Mouse (Mus musculus): ENCODE results near the gene Crip1. TPM values are rescaled to one million over a fixed set of nuclear protein-coding genes. Genes with fewer than 3 reads are reported as not detected.
"Not testable (repeated sequence)": the region's sequence is repeated elsewhere in the genome, so short reads cannot be mapped to it uniquely, and the experiment has no call there.

Gene Crip1
- polyA plus RNA-seq, 1 experiment from 2014 or later, result 485 TPM

GRCm38 (mm10) chr12:113186326-113187010, 40.4 kb downstream of the Crip1 start:
- peaks cover 61% of the 10 kb centered on the region for H3K27me3 ChIP-seq (replicated peaks)
- WGBS, result 44% methylated on average over 12 of the region's 12 CpGs
- peak overlapping the region; percentile 79 for H3K9ac ChIP-seq

DNA sequence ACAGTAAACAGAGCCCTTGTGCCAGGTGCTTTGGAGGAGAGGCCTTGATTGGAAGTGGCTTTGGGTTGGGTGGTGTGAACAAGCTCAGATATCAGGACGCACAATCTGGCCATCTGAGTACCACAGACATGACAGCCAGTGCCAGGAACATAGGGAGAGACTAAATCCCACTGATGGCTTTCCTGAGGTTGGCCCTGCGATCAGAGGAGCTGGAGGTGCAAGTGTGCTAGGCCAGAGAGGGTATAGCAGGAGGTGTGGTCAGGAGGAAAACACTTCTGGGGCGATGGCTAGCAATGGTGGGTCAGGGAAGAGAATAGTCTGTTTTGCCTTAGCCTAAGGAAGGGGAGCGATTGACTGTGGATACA, 40.9 kb downstream of the Crip1 start:
- peaks cover 24% of the 10 kb centered on the region for H3K4me1 ChIP-seq (replicated peaks)
- no peak for ATAC-seq (ENCODE audit: insufficient number of reproducible peaks, low FRiP score)
- peaks cover 61% of the 10 kb centered on the region for H3K27me3 ChIP-seq (replicated peaks)
- peak overlapping the region; percentile 41 for H3K4me3 ChIP-seq
- no peak overlapping the region for H3K27ac ChIP-seq (ENCODE audit: poor library complexity, severe bottlenecking)
- peak overlapping the region; percentile 98 for H3K4me2 ChIP-seq
- no peaks in the 10 kb centered on the region for H3K36me3 ChIP-seq
- WGBS, result 48% methylated on average over 4 of the region's 4 CpGs
- H3K9ac ChIP-seq, result peak overlapping the region; percentile 50; the same call in 1 of the 2 replicates
- H3K9me3 ChIP-seq (replicated peaks), result no peaks in the 10 kb centered on the region

More at GRCm38 (mm10) chr12:113186326-113187010, 40.4 kb downstream of the Crip1 start:
- Histone ChIP-seq H3K4me3 (peak overlapping the region; percentile 63), H3K36me3 (no peaks in the 10 kb centered on the region), H3K9me3 (replicated peaks) (no peaks in the 10 kb centered on the region), H3K4me1 (replicated peaks) (peaks cover 24% of the 10 kb centered on the region), H3K4me2 (peak overlapping the region; percentile 98), H3K27ac (ENCODE audit: poor library complexity, severe bottlenecking) (no peak overlapping the region)
- ATAC-seq (ENCODE audit: insufficient number of reproducible peaks, low FRiP score), result no peak

DNA sequence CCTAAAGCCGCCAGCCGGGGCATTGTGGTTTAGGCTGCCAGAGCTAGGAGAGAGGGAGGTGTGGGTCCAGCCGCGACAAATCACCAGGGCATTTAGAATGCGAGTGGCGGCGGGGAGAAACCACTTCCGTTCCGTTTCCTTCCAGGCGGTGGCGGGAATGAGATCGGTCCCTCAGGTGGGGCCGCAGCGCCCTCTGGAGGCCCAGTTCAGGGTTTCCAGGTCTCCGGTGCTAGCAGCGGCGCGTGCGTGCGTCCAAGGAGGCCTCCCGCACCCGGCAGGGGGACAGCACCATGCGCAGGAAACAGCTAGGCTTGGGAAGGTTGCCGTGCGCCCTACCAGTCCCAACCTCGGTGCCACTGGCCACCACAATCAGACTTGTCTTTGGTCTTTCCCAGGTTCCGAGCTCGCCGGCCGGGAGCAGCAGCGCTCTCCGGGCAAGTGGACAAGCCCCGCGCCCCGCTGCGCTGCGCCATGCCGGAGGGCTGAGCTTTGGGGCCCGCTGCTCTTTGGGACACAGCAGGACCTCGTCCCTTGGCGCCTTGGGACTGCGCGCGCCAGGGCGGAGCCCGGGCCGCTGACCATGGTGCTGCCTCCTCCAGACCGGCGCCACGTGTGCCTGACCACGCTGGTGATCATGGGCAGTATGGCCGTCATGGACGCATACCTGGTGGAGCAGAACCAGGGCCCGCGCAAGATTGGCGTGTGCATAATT, 41.6 kb downstream of the Crip1 start:
- no peak for ATAC-seq (ENCODE audit: insufficient number of reproducible peaks, low FRiP score)
- Histone ChIP-seq H3K9me3 (replicated peaks) (no peaks in the 10 kb centered on the region), H3K4me3 (peak overlapping the region; percentile 41), H3K4me1 (replicated peaks) (peaks cover 24% of the 10 kb centered on the region), H3K27ac (ENCODE audit: poor library complexity, severe bottlenecking) (no peak overlapping the region), H3K27me3 (replicated peaks) (peaks cover 61% of the 10 kb centered on the region), H3K4me2 (peak overlapping the region; percentile 98), H3K36me3 (no peaks in the 10 kb centered on the region), H3K9ac (peak overlapping the region; percentile 50)
- WGBS, result 3% methylated on average over 54 of the region's 56 CpGs

DNA sequence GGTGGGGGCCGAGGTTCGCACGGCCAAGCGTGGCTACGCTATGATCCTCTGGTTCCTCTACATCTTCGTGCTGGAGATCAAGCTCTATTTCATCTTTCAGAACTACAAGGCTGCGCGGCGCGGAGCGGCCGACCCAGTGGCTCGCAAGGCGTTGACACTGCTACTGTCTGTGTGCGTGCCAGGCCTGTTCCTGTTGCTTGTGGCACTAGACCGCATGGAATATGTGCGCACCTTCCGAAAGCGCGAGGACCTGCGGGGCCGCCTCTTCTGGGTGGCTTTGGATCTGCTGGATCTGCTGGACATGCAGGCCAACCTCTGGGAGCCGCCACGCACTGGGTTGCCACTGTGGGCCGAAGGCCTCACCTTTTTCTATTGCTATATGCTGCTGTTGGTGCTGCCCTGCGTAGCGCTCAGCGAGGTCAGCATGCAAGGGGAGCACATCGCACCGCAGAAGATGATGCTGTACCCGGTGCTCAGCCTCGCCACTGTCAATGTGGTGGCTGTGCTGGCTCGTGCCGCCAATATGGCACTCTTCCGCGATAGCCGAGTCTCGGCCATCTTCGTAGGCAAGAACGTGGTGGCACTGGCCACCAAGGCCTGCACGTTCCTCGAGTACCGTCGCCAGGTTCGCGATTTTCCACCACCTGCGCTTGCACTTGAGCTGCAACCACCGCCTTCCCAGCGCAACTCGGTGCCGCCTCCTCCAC, 42.4 kb downstream of the Crip1 start:
- Histone ChIP-seq H3K4me2 (peak overlapping the region; percentile 98), H3K36me3 (no peaks in the 10 kb centered on the region), H3K9me3 (replicated peaks) (no peaks in the 10 kb centered on the region), H3K4me3 (no peak overlapping the region), H3K27me3 (replicated peaks) (peaks cover 59% of the 10 kb centered on the region), H3K9ac (no peak overlapping the region), H3K27ac (ENCODE audit: poor library complexity, severe bottlenecking) (no peak overlapping the region), H3K4me1 (replicated peaks) (peaks cover 24% of the 10 kb centered on the region)
- no peak for ATAC-seq (ENCODE audit: insufficient number of reproducible peaks, low FRiP score)
- WGBS, result 71% methylated on average over 51 of the region's 51 CpGs

DNA sequence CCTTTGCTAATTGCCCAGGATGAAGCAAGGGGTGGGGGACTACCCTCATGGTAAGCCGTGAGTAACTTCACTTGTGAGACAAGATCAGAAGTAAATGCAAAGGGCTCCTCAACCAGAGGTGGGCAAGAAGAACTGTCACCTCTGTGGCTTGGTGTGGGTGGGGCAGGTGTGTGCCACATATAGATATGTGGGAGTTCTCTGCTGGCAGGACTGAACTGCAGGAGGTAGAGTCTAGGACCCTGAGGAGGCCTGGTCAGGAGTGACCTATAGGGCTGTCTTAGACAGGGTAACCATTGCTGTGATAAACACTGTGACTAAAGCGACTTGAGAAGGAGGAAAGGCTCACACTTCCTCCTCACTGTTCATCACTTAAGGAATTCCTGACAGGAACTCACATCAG, 47.3 kb downstream of the Crip1 start:
- no peak for ATAC-seq (ENCODE audit: insufficient number of reproducible peaks, low FRiP score)
- no peak overlapping the region for H3K9ac ChIP-seq
- H3K27ac ChIP-seq (ENCODE audit: poor library complexity, severe bottlenecking), result no peak overlapping the region
- no peak overlapping the region for H3K4me2 ChIP-seq
- peaks cover 5% of the 10 kb centered on the region for H3K9me3 ChIP-seq (replicated peaks)
- no peaks in the 10 kb centered on the region for H3K4me1 ChIP-seq (replicated peaks)
- H3K36me3 ChIP-seq, result no peaks in the 10 kb centered on the region
- H3K27me3 ChIP-seq (replicated peaks), result peaks cover 14% of the 10 kb centered on the region
- H3K4me3 ChIP-seq, result no peak overlapping the region
- WGBS, result 46% methylated on average over 2 of the region's 2 CpGs

GRCm38 (mm10) chr12:113199132-113199531, 53.0 kb downstream of the Crip1 start:
- H3K9me3 ChIP-seq (replicated peaks), result peaks cover 13% of the 10 kb centered on the region
- H3K4me3 ChIP-seq; H3K27ac ChIP-seq (ENCODE audit: poor library complexity, severe bottlenecking); H3K4me2 ChIP-seq; H3K27me3 ChIP-seq (replicated peaks); H3K36me3 ChIP-seq; H3K4me1 ChIP-seq (replicated peaks); H3K9ac ChIP-seq; ATAC-seq (ENCODE audit: insufficient number of reproducible peaks, low FRiP score): not testable (repeated sequence)
- 92% methylated on average over 3 of the region's 6 CpGs for WGBS

DNA sequence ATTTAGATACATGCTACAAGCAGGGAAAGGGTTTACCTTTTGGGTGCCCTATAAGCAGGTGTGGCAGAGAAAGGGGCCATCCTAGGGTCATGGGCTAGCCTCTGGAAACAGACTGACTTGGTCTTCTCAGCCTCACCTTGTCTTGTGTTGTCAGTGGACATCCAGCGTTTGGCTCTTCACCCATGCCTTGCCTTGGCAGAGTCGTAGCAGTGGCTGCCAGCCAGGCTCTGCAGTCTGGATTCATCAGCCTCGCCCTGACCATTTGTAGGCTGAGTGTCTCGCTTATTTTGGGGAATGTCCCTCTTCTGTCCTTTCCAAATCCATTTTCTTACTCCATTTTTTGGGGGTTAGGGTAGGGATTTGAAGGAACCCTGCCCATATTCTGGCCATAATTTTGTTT, 55.2 kb downstream of the Crip1 start:
- Histone ChIP-seq H3K36me3 (no peaks in the 10 kb centered on the region), H3K4me1 (replicated peaks) (no peaks in the 10 kb centered on the region), H3K4me3 (no peak overlapping the region), H3K27me3 (replicated peaks) (no peaks in the 10 kb centered on the region), H3K4me2 (no peak overlapping the region), H3K9ac (no peak overlapping the region), H3K9me3 (replicated peaks) (peaks cover 8% of the 10 kb centered on the region; the same call in 1 of the 2 replicates), H3K27ac (ENCODE audit: poor library complexity, severe bottlenecking) (no peak overlapping the region)
- WGBS, result 90% methylated on average over 4 of the region's 4 CpGs
- ATAC-seq (ENCODE audit: insufficient number of reproducible peaks, low FRiP score), result no peak

DNA sequence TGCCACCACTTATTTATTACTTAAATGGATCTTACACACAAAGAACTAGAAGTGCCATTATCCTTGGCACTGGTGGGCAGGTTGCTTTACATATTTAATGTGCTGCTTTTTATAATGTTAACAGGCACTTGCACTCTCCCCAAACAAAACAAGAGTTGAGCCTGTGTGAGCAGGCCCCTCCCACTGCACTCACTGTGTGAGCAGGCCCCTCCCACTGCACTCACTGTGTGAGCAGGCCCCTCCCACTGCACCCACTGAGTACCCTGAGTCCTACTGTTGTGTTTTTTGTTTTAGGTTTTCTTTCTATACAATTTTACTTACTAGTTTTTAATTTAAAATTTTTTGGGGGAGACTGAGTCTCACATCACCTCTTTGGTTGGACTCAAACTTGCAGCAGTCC, 55.9 kb downstream of the Crip1 start:
- Histone ChIP-seq H3K4me3 (no peak overlapping the region), H3K27ac (ENCODE audit: poor library complexity, severe bottlenecking) (no peak overlapping the region), H3K9ac (no peak overlapping the region), H3K27me3 (replicated peaks) (no peaks in the 10 kb centered on the region), H3K4me2 (no peak overlapping the region), H3K36me3 (no peaks in the 10 kb centered on the region), H3K9me3 (replicated peaks) (peaks cover 8% of the 10 kb centered on the region; the same call in 1 of the 2 replicates), H3K4me1 (replicated peaks) (no peaks in the 10 kb centered on the region)
- no peak for ATAC-seq (ENCODE audit: insufficient number of reproducible peaks, low FRiP score)

Other genes with a start within 250 kb of the Crip1 start
- 2.6 TPM in 2 replicates for gene Jag2, start 216.5 kb upstream of the Crip1 start, polyA plus RNA-seq (2016; fragmentation: Nextera tagmentation; extraction: Ambion mirVana)
- gene Nudt14, start 204.2 kb upstream of the Crip1 start, polyA plus RNA-seq (2016; fragmentation: Nextera tagmentation; extraction: Ambion mirVana), result 38.3 and 41.7 TPM in 2 replicates
- gene Btbd6, start 169.8 kb upstream of the Crip1 start, polyA plus RNA-seq (2016; fragmentation: Nextera tagmentation; extraction: Ambion mirVana), result 22.4 and 23.0 TPM in 2 replicates
- gene Brf1, start 145.6 kb upstream of the Crip1 start, polyA plus RNA-seq (2016; fragmentation: Nextera tagmentation; extraction: Ambion mirVana), result 40.3 and 42.9 TPM in 2 replicates
- gene Pacs2, start 131.8 kb upstream of the Crip1 start, polyA plus RNA-seq (2016; fragmentation: Nextera tagmentation; extraction: Ambion mirVana), result 10.5 and 12.2 TPM in 2 replicates
- gene Tex22, start 71.8 kb upstream of the Crip1 start, polyA plus RNA-seq (2016; fragmentation: Nextera tagmentation; extraction: Ambion mirVana), result not detected in 2 replicates
- gene Mta1, start 48.0 kb upstream of the Crip1 start, polyA plus RNA-seq (2016; fragmentation: Nextera tagmentation; extraction: Ambion mirVana), result 11.3 and 11.4 TPM in 2 replicates
- gene Crip2, start 6.1 kb upstream of the Crip1 start, polyA plus RNA-seq (2016; fragmentation: Nextera tagmentation; extraction: Ambion mirVana), result 1,186 and 1,223 TPM in 2 replicates
- gene Tedc1, start 10.1 kb downstream of the Crip1 start, polyA plus RNA-seq (2016; fragmentation: Nextera tagmentation; extraction: Ambion mirVana), result 24.5 and 26.9 TPM in 2 replicates
- gene Tmem121, start 39.6 kb downstream of the Crip1 start, polyA plus RNA-seq (2016; fragmentation: Nextera tagmentation; extraction: Ambion mirVana), result 2.0 and 2.1 TPM in 2 replicates

All from heart, embryonic 12.5 days (tissue).